Mouse (Mus musculus) heart, embryonic 10.5 days (tissue): ENCODE measurements around the gene Tpd52l2. TPM values are rescaled to one million over a fixed set of nuclear protein-coding genes. Genes with fewer than 3 reads are reported as not detected.
"Not testable (repeated sequence)": the region's sequence is repeated elsewhere in the genome, so short reads cannot be mapped to it uniquely, and the experiment has no call there.

Source experiments
- DNase-seq: peaks from one replicate; pipeline ENCODE4 v3.0.0-alpha.2; 2017; ENCODE audit warnings: low spot score
- H3K27ac ChIP-seq: fragments of 300-500 bp; sonication (generic); 2 replicates; pipeline ENCODE4 v1.5.1; 2016; ENCODE audit warnings: mild to moderate bottlenecking
- H3K27me3 ChIP-seq: fragments of 300-500 bp; sonication (generic); 2 replicates; pipeline ENCODE4 v1.6.1; 2016; ENCODE audit warnings: mild to moderate bottlenecking; ENCODE audit not compliant: poor library complexity, insufficient read depth, severe bottlenecking
- H3K36me3 ChIP-seq: fragments of 300-500 bp; sonication (generic); 2 replicates; pipeline ENCODE4 v1.6.1; 2016; ENCODE audit warnings: mild to moderate bottlenecking, moderate library complexity
- H3K4me1 ChIP-seq: fragments of 300-500 bp; sonication (generic); 2 replicates; pipeline ENCODE4 v1.6.1; 2016; ENCODE audit warnings: mild to moderate bottlenecking
- H3K4me3 ChIP-seq: fragments of 300-500 bp; sonication (generic); 2 replicates; pipeline ENCODE4 v1.5.1; 2016; ENCODE audit warnings: mild to moderate bottlenecking, moderate library complexity
- H3K9me3 ChIP-seq: fragments of 300-500 bp; sonication (generic); 2 replicates; pipeline ENCODE4 v1.6.1; 2016; ENCODE audit warnings: mild to moderate bottlenecking, moderate library complexity
- WGBS: fragments of 180-500 bp; shearing (Covaris S2); methylation state at CpG from one replicate; pipeline ENCODE4 v1.1.7; 2016; 5-methylcytosine and 5-hydroxymethylcytosine counted together
- polyA plus RNA-seq: library from polyadenylated mRNA; unstranded; fragments of >200 nt; fragmentation: Nextera tagmentation; extraction: Ambion mirVana; gene quantifications from 2 replicates; pipeline ENCODE4 v1.2.1, GENCODE M21; 2016

The Tpd52l2 gene
- polyA plus RNA-seq, 1 experiment from 2014 or later = 162 TPM

- WGBS = 82% methylated on average over 31 of the region's 31 CpGs
- Histone ChIP-seq H3K27ac (no peak within 1 kb of the TSS), H3K9me3 (no peaks in the 10 kb centered on the region), H3K4me1 (peaks cover 19% of the 10 kb centered on the region), H3K36me3 (no peaks in the 10 kb centered on the region), H3K4me3 (no peak within 1 kb of the TSS), H3K27me3 (no peaks in the 10 kb centered on the region)
- DNase-seq = no peak
Measured at GRCm38 (mm10) chr2:181493156-181493927, 3.6 kb upstream of the Tpd52l2 start, which contains the start of gene Abhd16b. Gene Abhd16b, plus strand, starts transcription at chr2:181493206.

GRCm38 (mm10) chr2:181494266-181494945 lies 2.5 kb upstream of the Tpd52l2 start:
- no peaks in the 10 kb centered on the region for H3K27me3 ChIP-seq
- H3K4me1 ChIP-seq = peaks cover 22% of the 10 kb centered on the region

GRCm38 (mm10) chr2:181495845-181496244 lies 1.1 kb upstream of the Tpd52l2 start:
- Histone ChIP-seq H3K4me1 (peaks cover 22% of the 10 kb centered on the region), H3K36me3 (peaks cover 14% of the 10 kb centered on the region)
- H3K9me3 ChIP-seq, DNase-seq, H3K27ac ChIP-seq, H3K27me3 ChIP-seq, H3K4me3 ChIP-seq: not testable (repeated sequence)
- 59% methylated on average over 8 of the region's 8 CpGs for WGBS

More at GRCm38 (mm10) chr2:181494266-181494945, 2.5 kb upstream of the Tpd52l2 start:
- 77% methylated on average over 26 of the region's 26 CpGs for WGBS
- peaks cover 3% of the 10 kb centered on the region for H3K36me3 ChIP-seq
- no peak overlapping the region for H3K4me3 ChIP-seq
- no peak for DNase-seq
- H3K27ac ChIP-seq = no peak overlapping the region
- no peaks in the 10 kb centered on the region for H3K9me3 ChIP-seq

GRCm38 (mm10) chr2:181496281-181496680 lies 661 bp upstream of the Tpd52l2 start:
- WGBS = 13% methylated on average over 8 of the region's 8 CpGs
- Histone ChIP-seq H3K27ac (peak overlapping the region; percentile 93), H3K36me3 (peaks cover 18% of the 10 kb centered on the region), H3K27me3 (no peaks in the 10 kb centered on the region), H3K4me3 (peak overlapping the region; percentile 94), H3K4me1 (peaks cover 22% of the 10 kb centered on the region), H3K9me3 (no peaks in the 10 kb centered on the region)
- DNase-seq = peak; percentile 90

GRCm38 (mm10) chr2:181497548-181497875 lies 570 bp downstream of the Tpd52l2 start:
- Histone ChIP-seq H3K4me1 (peaks cover 22% of the 10 kb centered on the region), H3K4me3 (peak overlapping the region; percentile 94), H3K9me3 (no peaks in the 10 kb centered on the region), H3K27me3 (no peaks in the 10 kb centered on the region), H3K27ac (peak overlapping the region; percentile 93), H3K36me3 (peaks cover 31% of the 10 kb centered on the region)
- WGBS = 0% methylated on average over 12 of the region's 12 CpGs
- DNase-seq = peak; percentile 92

- no peak for DNase-seq
- H3K4me3 ChIP-seq = no peak overlapping the region
- 74% methylated on average over 4 of the region's 4 CpGs for WGBS
Measured at GRCm38 (mm10) chr2:181498644-181499043, 1.7 kb downstream of the Tpd52l2 start.

GRCm38 (mm10) chr2:181509191-181509590 lies 12.2 kb downstream of the Tpd52l2 start:
- H3K4me1 ChIP-seq = peaks cover 10% of the 10 kb centered on the region; the same call in 1 of the 2 replicates
- no peak overlapping the region for H3K4me3 ChIP-seq
- no peak for DNase-seq
- no peaks in the 10 kb centered on the region for H3K27me3 ChIP-seq
- H3K36me3 ChIP-seq = peaks cover 95% of the 10 kb centered on the region
- no peaks in the 10 kb centered on the region for H3K9me3 ChIP-seq
- WGBS = 87% methylated on average over 2 of the region's 2 CpGs
- no peak overlapping the region for H3K27ac ChIP-seq

More at GRCm38 (mm10) chr2:181498644-181499043, 1.7 kb downstream of the Tpd52l2 start:
- Histone ChIP-seq H3K4me1 (peaks cover 18% of the 10 kb centered on the region), H3K27ac (no peak overlapping the region), H3K9me3 (no peaks in the 10 kb centered on the region), H3K27me3 (no peaks in the 10 kb centered on the region), H3K36me3 (peaks cover 42% of the 10 kb centered on the region)

- H3K4me1 ChIP-seq = peaks cover under 1% of the 10 kb centered on the region; the same call in 1 of the 2 replicates
- no peak for DNase-seq
- no peak overlapping the region for H3K27ac ChIP-seq
- H3K36me3 ChIP-seq = peaks cover 95% of the 10 kb centered on the region
- no peaks in the 10 kb centered on the region for H3K27me3 ChIP-seq
- H3K4me3 ChIP-seq = no peak overlapping the region
- H3K9me3 ChIP-seq = no peaks in the 10 kb centered on the region
- 96% methylated on average over 8 of the region's 8 CpGs for WGBS
Measured at GRCm38 (mm10) chr2:181511231-181511630, 14.3 kb downstream of the Tpd52l2 start.

GRCm38 (mm10) chr2:181519201-181519600 lies 22.3 kb downstream of the Tpd52l2 start:
- WGBS = 67% methylated on average over 3 of the region's 3 CpGs
- H3K9me3 ChIP-seq = no peaks in the 10 kb centered on the region
- H3K27ac ChIP-seq = peak overlapping the region; percentile 96
- H3K4me3 ChIP-seq = peak overlapping the region; percentile 98
- no peaks in the 10 kb centered on the region for H3K27me3 ChIP-seq
- H3K4me1 ChIP-seq = peaks cover 29% of the 10 kb centered on the region
- DNase-seq = no peak
- H3K36me3 ChIP-seq = peaks cover 43% of the 10 kb centered on the region

GRCm38 (mm10) chr2:181520118-181520935 lies 23.4 kb downstream of the Tpd52l2 start, which contains the start of gene Dnajc5:
Gene Dnajc5, plus strand, starts transcription at chr2:181520485.
- peak within 1 kb of the TSS; percentile 96 for H3K27ac ChIP-seq
- H3K9me3 ChIP-seq = no peaks in the 10 kb centered on the region
- H3K4me3 ChIP-seq = peak within 1 kb of the TSS; percentile 98
- no peaks in the 10 kb centered on the region for H3K27me3 ChIP-seq
- DNase-seq = peak; percentile 99
- H3K4me1 ChIP-seq = peaks cover 29% of the 10 kb centered on the region
- WGBS = under 1% methylated on average over 74 of the region's 74 CpGs
- peaks cover 32% of the 10 kb centered on the region for H3K36me3 ChIP-seq

- Histone ChIP-seq H3K27me3 (no peaks in the 10 kb centered on the region), H3K36me3 (peaks cover 27% of the 10 kb centered on the region), H3K4me1 (peaks cover 29% of the 10 kb centered on the region), H3K4me3 (peak overlapping the region; percentile 98), H3K27ac (peak overlapping the region; percentile 96), H3K9me3 (no peaks in the 10 kb centered on the region)
- no peak for DNase-seq
- under 1% methylated on average over 17 of the region's 17 CpGs for WGBS
Measured at GRCm38 (mm10) chr2:181520936-181521227, 23.9 kb downstream of the Tpd52l2 start.

- DNase-seq = no peak
- Histone ChIP-seq H3K4me3 (peak overlapping the region; percentile 98), H3K4me1 (peaks cover 29% of the 10 kb centered on the region), H3K36me3 (peaks cover 22% of the 10 kb centered on the region), H3K27ac (no peak overlapping the region), H3K9me3 (no peaks in the 10 kb centered on the region), H3K27me3 (no peaks in the 10 kb centered on the region)
- WGBS = 43% methylated on average over 10 of the region's 10 CpGs
Measured at GRCm38 (mm10) chr2:181521491-181521890, 24.5 kb downstream of the Tpd52l2 start.
